Mouse (Mus musculus): ENCODE results near the gene Mettl7a3.

Gene Mettl7a3

GRCm38 (mm10) chr15:100388224-100388835 lies 53.6 kb downstream of the Mettl7a3 start:
- no peak for DNase-seq (ENCODE audit: low spot score)

DNA sequence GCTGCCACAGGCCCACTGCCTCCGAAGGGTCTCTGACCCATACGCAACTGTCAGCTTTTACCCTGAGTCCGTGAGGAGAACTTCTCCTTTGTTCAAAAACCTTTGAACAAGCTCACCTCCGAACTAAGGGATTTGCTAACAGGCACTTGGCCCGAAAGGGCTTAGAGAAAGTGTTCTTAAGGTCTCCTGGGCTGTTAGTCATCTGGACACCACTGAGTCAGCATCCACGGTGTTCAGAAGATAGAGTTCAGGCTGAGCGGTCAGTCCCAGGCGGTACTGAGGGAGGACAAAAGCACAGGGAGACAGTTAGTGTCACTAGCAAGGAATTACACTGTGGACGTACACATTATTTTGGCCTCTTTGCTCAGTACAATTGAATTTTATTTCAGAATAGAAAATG lies 54.2 kb downstream of the Mettl7a3 start:
- no peak for DNase-seq (ENCODE audit: low spot score)

Measured in layer of hippocampus, adult 9-10 months (tissue).